Mouse (Mus musculus): Measurements from ENCODE around the gene Clec2i. TPM values are rescaled to one million over a fixed set of nuclear protein-coding genes. Genes with fewer than 3 reads are reported as not detected.
"Not testable (repeated sequence)": the region's sequence is repeated elsewhere in the genome, so short reads cannot be mapped to it uniquely, and the experiment has no call there.

The Clec2i gene
- polyA plus RNA-seq, 1 experiment from 2014 or later = not detected

GRCm38 (mm10) chr6:128933050-128933449 lies 45.7 kb downstream of the Clec2i start:
- Histone ChIP-seq H3K4me2 (ENCODE audit: low read length) (no peak overlapping the region), H3K4me1 (ENCODE audit: control insufficient read depth, insufficient read depth, low read length) (no peaks in the 10 kb centered on the region), H3K36me3 (ENCODE audit: control insufficient read depth, insufficient read depth, low read length) (no peaks in the 10 kb centered on the region), H3K9ac (replicated peaks; ENCODE audit: low read length) (no peak overlapping the region), H3K27me3 (ENCODE audit: control insufficient read depth, insufficient read depth, low read length) (no peaks in the 10 kb centered on the region), H3K4me3 (replicated peaks; ENCODE audit: low read depth, low read length) (no peak overlapping the region), H3K9me3 (ENCODE audit: control insufficient read depth, low read length) (no peaks in the 10 kb centered on the region), H3K27ac (replicated peaks; ENCODE audit: low read depth, low read length) (no peak overlapping the region)
- ATAC-seq (ENCODE audit: low FRiP score, low TSS enrichment) = no peak
- DNase-seq = peak; percentile 1
- 83% methylated on average over 2 of the region's 2 CpGs for WGBS

GRCm38 (mm10) chr6:128934081-128934480 lies 46.7 kb downstream of the Clec2i start, which contains the start of gene Clec2g:
Clec2g (plus strand) TSS chr6:128934381.
- not testable (repeated sequence) for H3K9me3 ChIP-seq (ENCODE audit: control insufficient read depth, low read length); H3K4me2 ChIP-seq (ENCODE audit: low read length); H3K36me3 ChIP-seq (ENCODE audit: control insufficient read depth, insufficient read depth, low read length); H3K4me1 ChIP-seq (ENCODE audit: control insufficient read depth, insufficient read depth, low read length); H3K27me3 ChIP-seq (ENCODE audit: control insufficient read depth, insufficient read depth, low read length); H3K9ac ChIP-seq (replicated peaks; ENCODE audit: low read length); H3K4me3 ChIP-seq (replicated peaks; ENCODE audit: low read depth, low read length); H3K27ac ChIP-seq (replicated peaks; ENCODE audit: low read depth, low read length); ATAC-seq (ENCODE audit: low FRiP score, low TSS enrichment); DNase-seq
- WGBS = 96% methylated on average over 4 of the region's 4 CpGs

- not testable (repeated sequence) for DNase-seq; H3K9ac ChIP-seq (replicated peaks; ENCODE audit: low read length); H3K27me3 ChIP-seq (ENCODE audit: control insufficient read depth, insufficient read depth, low read length); H3K4me2 ChIP-seq (ENCODE audit: low read length); H3K4me1 ChIP-seq (ENCODE audit: control insufficient read depth, insufficient read depth, low read length); H3K36me3 ChIP-seq (ENCODE audit: control insufficient read depth, insufficient read depth, low read length); H3K9me3 ChIP-seq (ENCODE audit: control insufficient read depth, low read length); ATAC-seq (ENCODE audit: low FRiP score, low TSS enrichment); H3K4me3 ChIP-seq (replicated peaks; ENCODE audit: low read depth, low read length); H3K27ac ChIP-seq (replicated peaks; ENCODE audit: low read depth, low read length)
- WGBS = 94% methylated on average over 4 of the region's 13 CpGs
These were observed 48.7 kb downstream of the Clec2i start for GRCm38 (mm10) chr6:128935889-128936665.

DNA sequence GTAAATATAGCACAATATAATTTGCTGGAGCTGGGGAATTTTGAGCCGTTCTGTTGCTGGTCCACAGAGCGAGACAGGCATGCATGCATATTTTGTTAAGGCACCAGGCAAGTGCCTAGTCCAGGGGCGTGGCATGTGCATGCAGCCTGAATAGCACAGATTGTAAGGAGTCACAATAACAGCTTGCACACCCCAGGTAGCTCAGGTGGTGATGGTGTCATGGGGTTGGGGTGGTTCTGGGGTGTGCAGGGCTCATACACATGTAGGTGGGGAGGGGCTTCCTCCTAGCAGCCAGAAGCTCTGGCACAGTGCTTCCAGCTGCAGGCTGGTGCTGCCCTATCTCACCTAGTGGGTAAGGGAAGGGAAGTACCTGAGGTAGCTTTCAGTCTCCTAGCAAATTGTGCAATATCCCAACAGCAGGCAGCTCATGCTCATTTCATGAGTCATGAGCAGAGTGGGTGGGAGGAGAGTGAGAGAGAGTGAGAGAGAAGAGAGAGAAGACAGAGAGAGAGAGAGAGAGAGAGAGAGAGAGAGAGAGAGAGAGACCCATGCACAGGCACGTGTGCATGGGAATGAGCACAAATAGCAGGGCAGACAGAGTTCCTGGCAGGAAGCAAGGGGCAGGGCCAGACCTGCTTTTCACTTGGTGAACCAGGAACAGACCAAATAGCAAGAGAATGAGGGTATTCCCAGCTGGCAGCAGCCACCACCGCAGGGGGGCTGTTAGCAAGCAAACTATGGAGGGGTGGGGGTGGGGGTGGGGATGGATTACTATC lies 54.4 kb downstream of the Clec2i start:
- H3K9me3 ChIP-seq (ENCODE audit: control insufficient read depth, low read length) = no peaks in the 10 kb centered on the region
- DNase-seq (no peak), ATAC-seq (ENCODE audit: low FRiP score, low TSS enrichment) (no peak)
- no peak overlapping the region for H3K9ac ChIP-seq (replicated peaks; ENCODE audit: low read length)
- no peak overlapping the region for H3K27ac ChIP-seq (replicated peaks; ENCODE audit: low read depth, low read length)
- H3K4me1 ChIP-seq (ENCODE audit: control insufficient read depth, insufficient read depth, low read length) = no peaks in the 10 kb centered on the region
- H3K36me3 ChIP-seq (ENCODE audit: control insufficient read depth, insufficient read depth, low read length) = no peaks in the 10 kb centered on the region
- WGBS = 86% methylated on average over 5 of the region's 5 CpGs
- no peak overlapping the region for H3K4me3 ChIP-seq (replicated peaks; ENCODE audit: low read depth, low read length)
- H3K27me3 ChIP-seq (ENCODE audit: control insufficient read depth, insufficient read depth, low read length) = no peaks in the 10 kb centered on the region
- no peak overlapping the region for H3K4me2 ChIP-seq (ENCODE audit: low read length)

DNA sequence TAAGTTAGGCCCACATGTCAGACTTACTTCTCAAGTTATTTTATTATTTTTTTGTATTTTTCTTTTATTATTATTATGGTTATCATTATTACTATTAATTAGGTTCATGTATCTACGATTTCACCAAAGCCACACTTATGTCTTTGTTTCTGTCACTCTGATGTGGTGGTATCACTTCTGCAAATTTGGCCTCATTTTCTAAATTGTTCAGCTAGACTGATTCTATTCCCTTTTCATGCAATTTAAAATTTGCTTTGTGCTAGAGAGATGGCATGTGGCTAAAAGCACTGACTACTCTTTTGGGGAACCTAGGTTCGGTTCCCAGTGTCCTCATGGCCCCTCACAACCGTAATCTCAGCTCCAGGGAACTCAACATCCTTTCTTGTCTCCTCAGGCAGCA lies 58.2 kb downstream of the Clec2i start:
- DNase-seq (no peak), ATAC-seq (ENCODE audit: low FRiP score, low TSS enrichment) (no peak)
- no peaks in the 10 kb centered on the region for H3K36me3 ChIP-seq (ENCODE audit: control insufficient read depth, insufficient read depth, low read length)
- no peak overlapping the region for H3K4me3 ChIP-seq (replicated peaks; ENCODE audit: low read depth, low read length)
- no peak overlapping the region for H3K9ac ChIP-seq (replicated peaks; ENCODE audit: low read length)
- 88% methylated on average over 3 of the region's 3 CpGs for WGBS
- no peaks in the 10 kb centered on the region for H3K4me1 ChIP-seq (ENCODE audit: control insufficient read depth, insufficient read depth, low read length)
- no peak overlapping the region for H3K27ac ChIP-seq (replicated peaks; ENCODE audit: low read depth, low read length)
- no peak overlapping the region for H3K4me2 ChIP-seq (ENCODE audit: low read length)
- no peaks in the 10 kb centered on the region for H3K9me3 ChIP-seq (ENCODE audit: control insufficient read depth, low read length)
- no peaks in the 10 kb centered on the region for H3K27me3 ChIP-seq (ENCODE audit: control insufficient read depth, insufficient read depth, low read length)

Small RNA genes lying within 50 kb of the gene (microRNA-seq; reads per million reads assigned to microRNA genes)
- gene Gm27336 = not detected

Other genes with a start within 250 kb of the Clec2i start
- not detected in 2 replicates for gene Clec2h, start 225.2 kb upstream of the Clec2i start, polyA plus RNA-seq (2014; fragmentation: Nextera tagmentation; extraction: Ambion mirVana)
- gene Klrb1, start 164.5 kb upstream of the Clec2i start, polyA plus RNA-seq (2014; fragmentation: Nextera tagmentation; extraction: Ambion mirVana) = 0.45 and 0.94 TPM in 2 replicates
- gene Klrb1c, start 98.4 kb upstream of the Clec2i start, polyA plus RNA-seq (2014; fragmentation: Nextera tagmentation; extraction: Ambion mirVana) = not detected in 2 replicates
- gene Gm44511, start 61.3 kb upstream of the Clec2i start, polyA plus RNA-seq (2014; fragmentation: Nextera tagmentation; extraction: Ambion mirVana) = not detected in 2 replicates
- gene Klrb1b, start 61.3 kb upstream of the Clec2i start, polyA plus RNA-seq (2014; fragmentation: Nextera tagmentation; extraction: Ambion mirVana) = 0.09 and 0.14 TPM in 2 replicates
- 0.19 and 0.36 TPM in 2 replicates for gene BC035044, start 3.5 kb downstream of the Clec2i start, polyA plus RNA-seq (2014; fragmentation: Nextera tagmentation; extraction: Ambion mirVana)
- not detected in 2 replicates for gene Clec2g, start 46.8 kb downstream of the Clec2i start, polyA plus RNA-seq (2014; fragmentation: Nextera tagmentation; extraction: Ambion mirVana)
- gene Klrb1f, start 158.3 kb downstream of the Clec2i start, polyA plus RNA-seq (2014; fragmentation: Nextera tagmentation; extraction: Ambion mirVana) = 0.41 and 1.2 TPM in 2 replicates
- gene Clec2e, start 213.3 kb downstream of the Clec2i start, polyA plus RNA-seq (2014; fragmentation: Nextera tagmentation; extraction: Ambion mirVana) = not detected in 2 replicates